Mouse (Mus musculus) cerebellum, adult 18-20 months (tissue): ENCODE results near the gene Ncmap.

ENCODE experiments used
- DNase-seq, 2 experiments: peaks; one replicate each; pipeline ENCODE4 v3.0.0; 2021

Ncmap gene

GRCm38 (mm10) chr4:135337376-135337942 is 60.6 kb downstream of the Ncmap start:
- no peak for DNase-seq

GRCm38 (mm10) chr4:135336023-135336357 is 62.0 kb downstream of the Ncmap start:
- DNase-seq = no peak

GRCm38 (mm10) chr4:135335327-135336022 is 62.6 kb downstream of the Ncmap start:
- DNase-seq = no peak

GRCm38 (mm10) chr4:135326469-135326868 is 71.6 kb downstream of the Ncmap start:
- DNase-seq = no peak

- no peak for DNase-seq
Observed at GRCm38 (mm10) chr4:135326046-135326445, 72.0 kb downstream of the Ncmap start.

- peak in 1 of 2 experiments; percentile 11 for DNase-seq
Observed at GRCm38 (mm10) chr4:135323021-135323420, 75.0 kb downstream of the Ncmap start.
